11 mouse cellular contexts compared by ENCODE assay signal in genomic region chr5:74994947-74995346, GRCm38 (mm10). TPM values are rescaled to one million over a fixed set of nuclear protein-coding genes. Genes with fewer than 3 reads are reported as not detected.
A peak's percentile ranks its signal among the peaks of the same experiment; 100 is the strongest.
DNase-seq lines count a peak whose midpoint lies in the region; ATAC-seq and TF ChIP-seq lines count a peak whose summit lies in the region.
"Had no signal": no experiment of that assay in that cellular context is flagged by ENCODE, and none has a peak within 500 bp of the region (broad histone marks: within the 10 kb centered on the region; RNA-seq: fewer than 3 reads in every experiment).

No protein-coding gene starts in this region.

- peaks cover 15% of the 10 kb centered on the region for H3K36me3 ChIP-seq in intestine, embryonic 14.5 days (ENCODE audit: control insufficient read depth, insufficient read depth, low read length)
- H3K36me3 ChIP-seq in intestine, postnatal 0 days (ENCODE audit: control insufficient read depth, insufficient read depth), result peaks cover 7% of the 10 kb centered on the region; the same call in 1 of the 2 replicates
- H3K36me3 ChIP-seq in lung, postnatal 0 days (ENCODE audit: insufficient read depth, low read length), result 0 out of 2 replicates have a peak, but pooled peaks cover 7% of the 10 kb centered on the region

- no peak overlapping the region for H3K4me2 ChIP-seq in intestine, embryonic 14.5 days (ENCODE audit: low read length)
- H3K4me2 ChIP-seq in intestine, postnatal 0 days (replicated peaks; ENCODE audit: low read depth), result no peak overlapping the region
- no peak overlapping the region for H3K4me2 ChIP-seq in lung, postnatal 0 days (replicated peaks; ENCODE audit: low read depth, low read length)
- H3K4me2 ChIP-seq: neural tube, embryonic 12.5 days had no signal

- 84% methylated on average over 8 of the region's 8 CpGs for WGBS in intestine, embryonic 14.5 days
- 76% methylated on average over 8 of the region's 8 CpGs for WGBS in intestine, postnatal 0 days
- WGBS in lung, postnatal 0 days, result 62% methylated on average over 8 of the region's 8 CpGs

- no peak overlapping the region for H3K27ac ChIP-seq in intestine, embryonic 14.5 days (ENCODE audit: low read depth)
- H3K27ac ChIP-seq in intestine, postnatal 0 days (ENCODE audit: low read depth, low read length), result no peak overlapping the region
- H3K27ac ChIP-seq in layer of hippocampus, adult 2 months, result no peak overlapping the region
- H3K27ac ChIP-seq in lung, postnatal 0 days (ENCODE audit: low read length), result no peak overlapping the region
- H3K27ac ChIP-seq: macrophage; neural tube, embryonic 12.5 days had no signal

- no peak overlapping the region for H3K4me3 ChIP-seq in intestine, embryonic 14.5 days (ENCODE audit: low read depth, low read length)
- no peak overlapping the region for H3K4me3 ChIP-seq in intestine, postnatal 0 days (ENCODE audit: low read depth, low read length)
- no peak overlapping the region for H3K4me3 ChIP-seq in layer of hippocampus, adult 2 months
- H3K4me3 ChIP-seq in lung, postnatal 0 days (ENCODE audit: low read depth, low read length), result no peak overlapping the region
- H3K4me3 ChIP-seq: neural tube, embryonic 12.5 days had no signal

- no peaks in the 10 kb centered on the region for H3K27me3 ChIP-seq in intestine, embryonic 14.5 days (replicated peaks; ENCODE audit: control insufficient read depth, insufficient read depth, low read length)
- H3K27me3 ChIP-seq in intestine, postnatal 0 days (replicated peaks; ENCODE audit: control insufficient read depth, insufficient read depth, low read length), result no peaks in the 10 kb centered on the region
- H3K27me3 ChIP-seq in lung, postnatal 0 days (replicated peaks; ENCODE audit: insufficient read depth, low read length), result no peaks in the 10 kb centered on the region
- H3K27me3 ChIP-seq: neural tube, embryonic 12.5 days had no signal

- TF ChIP-seq CTCF in intestine, postnatal 0 days (IDR thresholded peaks at IDR 0.05; ENCODE audit: low read depth), result no peak
- no peak for TF ChIP-seq CTCF in layer of hippocampus, adult 2 months (conservative IDR thresholded peaks at IDR 0.05)
- TF ChIP-seq CTCF in lung, postnatal 0 days (IDR thresholded peaks at IDR 0.05), result no peak

- no peak for TF ChIP-seq EP300 in lung, postnatal 0 days (IDR thresholded peaks at IDR 0.05)

- H3K9me3 ChIP-seq in intestine, embryonic 14.5 days (ENCODE audit: control insufficient read depth, low read length), result peaks cover 20% of the 10 kb centered on the region; the same call in 1 of the 2 replicates
- peaks cover 6% of the 10 kb centered on the region; the same call in 1 of the 2 replicates for H3K9me3 ChIP-seq in intestine, postnatal 0 days (ENCODE audit: control insufficient read depth)
- no peaks in the 10 kb centered on the region for H3K9me3 ChIP-seq in lung, postnatal 0 days (ENCODE audit: low read length)

- no peak for ATAC-seq in intestine, embryonic 14.5 days (replicated peaks; ENCODE audit: low FRiP score, low TSS enrichment, low read depth)
- ATAC-seq in intestine, postnatal 0 days, result no peak
- ATAC-seq in lung, postnatal 0 days, result no peak

- DNase-seq in intestine, embryonic 14.5 days (ENCODE audit: low spot score), result peak; percentile 48
- peak; percentile 25 for DNase-seq in MN1 (ENCODE audit: low spot score)
- DNase-seq in brain, adult 2 months (ENCODE audit: low read depth, low spot score), result peak; percentile 25
- peak; percentile 15 to 35 for DNase-seq in layer of hippocampus, adult 2 months (ENCODE audit: low spot score in 2 of 2)
- DNase-seq in lung, postnatal 0 days (ENCODE audit: low spot score), result no peak
- DNase-seq in gastrocnemius, adult 18-20 months (ENCODE audit: low spot score), result no peak
- DNase-seq: adrenal gland, adult 2 months; cerebellum, adult 8-10 months had no signal

- no peak overlapping the region for H3K9ac ChIP-seq in intestine, embryonic 14.5 days (ENCODE audit: low read length)
- no peak overlapping the region for H3K9ac ChIP-seq in intestine, postnatal 0 days (ENCODE audit: low read depth, low read length)
- H3K9ac ChIP-seq in lung, postnatal 0 days (replicated peaks; ENCODE audit: low read depth), result no peak overlapping the region
- H3K9ac ChIP-seq: neural tube, embryonic 12.5 days had no signal

- H3K4me1 ChIP-seq in intestine, embryonic 14.5 days (replicated peaks; ENCODE audit: control insufficient read depth, insufficient read depth, low read length), result no peaks in the 10 kb centered on the region
- no peaks in the 10 kb centered on the region for H3K4me1 ChIP-seq in intestine, postnatal 0 days (replicated peaks; ENCODE audit: control insufficient read depth, insufficient read depth, low read length)
- H3K4me1 ChIP-seq in lung, postnatal 0 days (ENCODE audit: insufficient read depth, low read depth, low read length), result no peaks in the 10 kb centered on the region
- H3K4me1 ChIP-seq: neural tube, embryonic 12.5 days had no signal

RNA-seq across cellular contexts. Expression of gene Chic2, which starts 49.6 kb away (rescaled TPM):
- 39.2 and 42.2 TPM in 2 replicates for polyA plus RNA-seq in intestine, embryonic 14.5 days (2014; fragmentation: Nextera tagmentation; extraction: Ambion mirVana)
- 30.7 and 34.7 TPM in 2 replicates for polyA plus RNA-seq in intestine, postnatal 0 days (2015; fragmentation: Nextera tagmentation; extraction: Ambion mirVana)
- total RNA-seq in layer of hippocampus, adult 2 months (2021), result 10 to 100 TPM; 18.7 to 19.4 TPM
- 52.0 and 56.9 TPM in 2 replicates for polyA plus RNA-seq in lung, postnatal 0 days (2015; fragmentation: Nextera tagmentation; extraction: Ambion mirVana)
- 10 to 100 TPM; 10.3 to 12.3 TPM for total RNA-seq in gastrocnemius, adult 18-20 months (2021)

Comparison
In these comparisons a context has a peak if more than half of its experiments do, and no peak if none do; other contexts are left out.
1. DNase-seq: peak in intestine, embryonic 14.5 days (single experiment), MN1 (single experiment), brain, adult 2 months (single experiment) and layer of hippocampus, adult 2 months (2 of 2); none in lung, postnatal 0 days (single experiment) and gastrocnemius, adult 18-20 months (single experiment).